Mouse (Mus musculus) olfactory bulb, adult 2 months (tissue): ENCODE data around the gene Pde10a.

Source experiments
- CTCF ChIP-seq: fragments of 200-500 bp; IDR thresholded peaks from 2 replicates; pipeline ENCODE4 v1.5.1; 2012; ENCODE audit warnings: low read depth, mild to moderate bottlenecking, low read length, moderate library complexity; ENCODE audit not compliant: insufficient read depth
- POLR2A ChIP-seq: fragments of 200-500 bp; IDR thresholded peaks from 2 replicates; pipeline ENCODE4 v1.6.1; 2012; ENCODE audit warnings: mild to moderate bottlenecking, low read depth, low read length, moderate library complexity; ENCODE audit not compliant: insufficient read depth

DNA sequence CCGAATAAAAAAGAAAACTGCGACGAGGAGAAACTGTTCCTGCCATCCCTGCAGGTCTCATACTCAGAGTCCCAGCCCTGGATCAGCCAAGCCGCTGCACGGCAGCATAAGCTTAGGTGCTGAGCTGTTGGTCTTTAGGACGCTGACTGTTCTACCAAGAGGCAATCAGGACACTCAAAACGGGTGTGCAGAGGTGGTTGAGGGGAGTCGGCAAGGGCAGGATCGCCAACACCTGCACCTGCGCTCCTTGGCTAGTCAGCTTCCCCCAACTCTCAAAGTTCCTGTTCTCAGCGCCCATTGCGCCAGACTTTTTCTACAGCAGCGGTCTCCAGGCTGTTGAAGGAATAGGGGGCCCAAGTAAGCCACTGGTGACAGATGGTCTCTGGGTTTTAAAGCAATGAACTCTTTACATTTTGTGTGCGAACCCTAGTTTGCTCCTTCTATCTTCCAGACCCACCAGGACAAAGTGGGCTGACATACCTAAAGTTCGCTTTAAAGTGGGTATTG, 274.8 kb downstream of the Pde10a start:
- TF ChIP-seq CTCF (no peak), POLR2A (no peak)
